Mouse (Mus musculus) CH12.LX (cell line): ENCODE measurements around the gene Hist1h1t. TPM values are rescaled to one million over a fixed set of nuclear protein-coding genes. Genes with fewer than 3 reads are reported as not detected.

Experiments used
- DNase-seq: peaks from one replicate; pipeline ENCODE4 v3.0.0-alpha.2; 2013; ENCODE audit errors: extremely low read depth
- H3K27ac ChIP-seq: 2 replicates; pipeline ENCODE4 v1.5.1; 2012; ENCODE audit warnings: low read depth, mild to moderate bottlenecking, control low read depth, moderate library complexity; ENCODE audit not compliant: insufficient read depth
- H3K27me3 ChIP-seq: replicated peaks from 2 replicates; pipeline ENCODE3; 2012; ENCODE audit warnings: inconsistent platforms
- H3K36me3 ChIP-seq, 2 experiments: replicated peaks in 1 of 2; 2 replicates each; pipeline versions ENCODE3 to v1.6.1; 2012; ENCODE audit warnings: inconsistent platforms in 1 of 2, low read length in 1 of 2, mild to moderate bottlenecking in 1 of 2, mixed read lengths in 1 of 2, moderate library complexity in 1 of 2; ENCODE audit not compliant: control insufficient read depth in 1 of 2, insufficient read depth in 1 of 2
- H3K4me1 ChIP-seq, 2 experiments: 2 replicates each; pipeline ENCODE4 v1.6.1; 2012; ENCODE audit warnings: inconsistent platforms in 1 of 2, moderate library complexity in 1 of 2; ENCODE audit not compliant: insufficient read depth in 2 of 2, control insufficient read depth in 1 of 2
- H3K4me2 ChIP-seq: 2 replicates; pipeline ENCODE4 v1.6.1; 2012; ENCODE audit warnings: low read depth, mild to moderate bottlenecking, control low read depth; ENCODE audit not compliant: poor library complexity, insufficient read depth, severe bottlenecking
- H3K4me3 ChIP-seq, 3 experiments: fragments of 150-350 bp in 1 of 3; sonication (generic) in 1 of 3; replicated peaks in 1 of 3; 2 replicates each; pipeline versions ENCODE3 to v1.5.1; 2011 to 2012; ENCODE audit warnings: low read depth in 2 of 3, low read length in 2 of 3, mild to moderate bottlenecking in 2 of 3, moderate library complexity in 2 of 3, control low read depth in 1 of 3, improper control_type of control experiment in 1 of 3, inconsistent platforms in 1 of 3, mixed read lengths in 1 of 3; ENCODE audit not compliant: poor library complexity in 1 of 3
- H3K79me2 ChIP-seq: replicated peaks from 2 replicates; pipeline ENCODE4 v1.6.1; 2012; ENCODE audit warnings: mild to moderate bottlenecking, moderate library complexity; ENCODE audit not compliant: control insufficient read depth, poor library complexity, insufficient read depth, severe bottlenecking; ENCODE audit errors: extremely low read depth
- H3K9ac ChIP-seq: 2 replicates; pipeline ENCODE4 v1.6.1; 2012; ENCODE audit warnings: low read depth, mild to moderate bottlenecking, control low read depth, moderate library complexity; ENCODE audit not compliant: insufficient read depth
- H3K9me3 ChIP-seq: replicated peaks from 2 replicates; pipeline ENCODE3; 2012; ENCODE audit warnings: low read length, inconsistent platforms, mixed read lengths
- MAX ChIP-seq: IDR thresholded peaks from 2 replicates; pipeline ENCODE4 v1.6.1; 2011; ENCODE audit warnings: low read length, improper control_type of control experiment
- MXI1 ChIP-seq: IDR thresholded peaks from 2 replicates; pipeline ENCODE4 v1.6.1; 2011; ENCODE audit warnings: mild to moderate bottlenecking, low read depth, low read length, improper control_type of control experiment
- RCOR1 ChIP-seq: conservative IDR thresholded peaks from 2 replicates; pipeline ENCODE4 v1.6.1; 2012; ENCODE audit warnings: low read depth, mild to moderate bottlenecking, inconsistent platforms, low read length, improper control_type of control experiment
- TBP ChIP-seq: conservative IDR thresholded peaks from 2 replicates; pipeline ENCODE4 v1.6.1; 2011; ENCODE audit warnings: low read depth, low read length, improper control_type of control experiment
- UBTF ChIP-seq: IDR thresholded peaks from 2 replicates; pipeline ENCODE4 v1.6.1; 2012; ENCODE audit warnings: low read depth, mild to moderate bottlenecking, inconsistent platforms, low read length, improper control_type of control experiment, moderate library complexity
- ZKSCAN1 ChIP-seq: IDR thresholded peaks from 2 replicates; pipeline ENCODE4 v1.6.1; 2012; ENCODE audit warnings: low read depth, inconsistent platforms, low read length, improper control_type of control experiment, borderline replicate concordance
- ZNF384 ChIP-seq: IDR thresholded peaks from 2 replicates; pipeline ENCODE4 v1.6.1; 2012; ENCODE audit warnings: low read depth, low read length, improper control_type of control experiment, inconsistent platforms
- dilution Hi-C: fragments of 300-500 bp; cut with MboI; formaldehyde crosslinking; loops from 2 replicates; pipeline ENCODE4 v1.14.3; 2020; ENCODE audit warnings: low sequenced_read_pairs; ENCODE audit not compliant: extremely low pct_unique_long_range_greater_than_20kb, extremely low pct_ligation_motif_present
- in situ Hi-C: fragments of 300-500 bp; cut with MboI; formaldehyde crosslinking; loops from 3 replicates; pipeline ENCODE4 v1.14.3; 2019; ENCODE audit warnings: low sequenced_read_pairs, low pct_ligation_motif_present, low pct_unique_long_range_greater_than_20kb, mixed read lengths
- polyA plus RNA-seq: library from polyadenylated mRNA; unstranded; fragments of >175 nt; gene quantifications from 2 replicates; pipeline ENCODE4 v1.2.1, GENCODE M21; 2012; ENCODE audit warnings: low read depth; ENCODE audit not compliant: insufficient read length
- total RNA-seq, 2 experiments: library from RNA; depleted of rRNA; stranded (reverse); fragments of 300-350 nt in 1 of 2; fragments of >200 nt in 1 of 2; gene quantifications; 2 replicates each; pipeline ENCODE4 v1.2.3; 2012 to 2014

The Hist1h1t gene
- total and polyA plus RNA-seq, 3 experiments: 0.38 TPM; not detected in 2

- dilution Hi-C loops: no loop called here
- TF ChIP-seq ZKSCAN1: no peak
- in situ Hi-C loops: no loop called here
- Histone ChIP-seq H3K79me2 (no peaks in the 10 kb centered on the region), H3K27ac (no peak overlapping the region), H3K4me2 (no peak overlapping the region), H3K9me3 (no peaks in the 10 kb centered on the region), H3K4me1 (peaks cover 7 to 17% of the 10 kb centered on the region in 2 experiments), H3K27me3 (no peaks in the 10 kb centered on the region), H3K36me3 (no peaks in the 10 kb centered on the region), H3K4me3 (no peak overlapping the region), H3K9ac (no peak overlapping the region)
- DNase-seq: no peak
Observed at GRCm38 (mm10) chr13:23662536-23662935, 33.1 kb upstream of the Hist1h1t start.

DNA sequence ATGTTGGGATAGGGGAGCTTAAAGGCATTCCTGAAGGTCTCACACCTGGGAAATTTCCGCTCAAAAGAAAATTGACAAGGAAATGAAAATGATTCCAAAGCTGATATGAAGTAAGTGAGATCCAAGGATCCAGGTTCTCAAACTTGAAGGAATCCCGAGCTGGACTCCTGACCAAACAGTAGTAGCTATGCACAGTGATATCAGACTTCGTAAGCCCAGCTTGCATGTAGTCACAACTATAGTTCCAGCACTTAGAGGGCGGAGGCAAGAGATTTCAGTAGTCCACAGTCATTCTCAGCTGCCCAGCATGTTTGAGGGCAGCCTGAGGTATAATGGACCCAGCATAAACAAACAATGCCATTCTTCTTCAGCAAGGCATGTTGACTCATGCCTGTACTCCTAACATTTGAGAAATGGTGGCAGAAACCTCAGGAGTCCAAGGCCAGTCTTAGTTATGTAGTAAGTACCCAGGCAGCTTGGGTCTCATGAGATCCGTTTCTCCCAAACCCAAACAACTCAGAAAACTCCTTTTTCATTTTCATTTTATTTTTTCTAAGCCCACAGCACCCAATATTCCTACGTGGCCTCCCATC is 13.5 kb upstream of the Hist1h1t start:
- dilution Hi-C loops: no loop called here
- Histone ChIP-seq H3K27me3 (no peaks in the 10 kb centered on the region), H3K27ac (peak overlapping the region; percentile 16), H3K9me3 (no peaks in the 10 kb centered on the region), H3K4me3 (no peak overlapping the region), H3K79me2 (no peaks in the 10 kb centered on the region), H3K4me2 (peak overlapping the region; percentile 75; the same call in 1 of the 2 replicates), H3K36me3 (no peaks in the 10 kb centered on the region), H3K4me1 (peaks cover 4 to 20% of the 10 kb centered on the region in 2 experiments; a peak in 2 of 4 replicates), H3K9ac (peak overlapping the region; percentile 84)
- no peak for DNase-seq
- no peak for TF ChIP-seq MXI1
- in situ Hi-C loops: loop anchor here (10.0 kb wide), 1 partner anchor 47 kb away; no protein-coding TSS in a partner anchor

DNA sequence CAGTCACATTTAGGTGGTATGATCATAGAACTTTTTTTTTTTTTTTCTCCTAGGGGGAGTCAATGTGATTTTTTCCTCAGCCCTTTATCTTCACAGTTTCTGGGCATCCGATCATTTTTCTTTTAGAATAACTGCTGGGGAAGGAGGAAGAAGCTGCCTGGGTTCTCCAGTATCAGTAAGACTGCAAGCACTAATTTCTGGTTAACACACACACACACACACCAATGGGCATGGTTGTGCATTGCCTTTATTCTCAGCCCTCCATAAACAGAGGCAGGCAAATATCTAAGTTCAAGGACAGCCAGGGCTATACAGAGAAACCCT is 13.0 kb upstream of the Hist1h1t start:
- in situ Hi-C loops (loop anchor here (10.0 kb wide), 1 partner anchor 48 kb away; no protein-coding TSS in a partner anchor), dilution Hi-C loops (no loop called here)
- DNase-seq: peak; percentile 38
- TF ChIP-seq RCOR1 (no peak), MXI1 (no peak), UBTF (no peak), ZNF384 (peak; percentile 58; the same call in 1 of the 2 replicates), MAX (no peak), TBP (no peak)
- no peaks in the 10 kb centered on the region for H3K36me3 ChIP-seq
- peak overlapping the region; percentile 84 for H3K9ac ChIP-seq
- H3K79me2 ChIP-seq: no peaks in the 10 kb centered on the region
- H3K4me2 ChIP-seq: peak overlapping the region; percentile 75; the same call in 1 of the 2 replicates
- peak overlapping the region in 1 of 3 experiments; percentile 35 for H3K4me3 ChIP-seq
- H3K27me3 ChIP-seq: no peaks in the 10 kb centered on the region
- H3K27ac ChIP-seq: peak overlapping the region; percentile 83
- H3K4me1 ChIP-seq: peaks cover 4 to 23% of the 10 kb centered on the region in 2 experiments; a peak in 2 of 4 replicates
- no peaks in the 10 kb centered on the region for H3K9me3 ChIP-seq
